Mouse (Mus musculus) liver, embryonic 14.5 days (tissue): ENCODE data around the gene Ccdc85b. TPM values are rescaled to one million over a fixed set of nuclear protein-coding genes. Genes with fewer than 3 reads are reported as not detected.
A peak's percentile ranks its signal among the peaks of the same experiment; 100 is the strongest.

Experiments
- ATAC-seq: fragments of 200-750 bp; cut with Nextera tagmentation; 2 replicates; pipeline ENCODE4 v1.8.0; 2017; ENCODE audit warnings: moderate number of reproducible peaks, mild to moderate bottlenecking, moderate library complexity; ENCODE audit not compliant: insufficient read depth
- DNase-seq, 3 experiments: peaks; one replicate each; pipeline ENCODE4 v3.0.0-alpha.2; 2012 to 2013; ENCODE audit warnings: low read depth in 3 of 3, low spot score in 3 of 3
- H3K27ac ChIP-seq: fragments of 300-500 bp; sonication (generic); 2 replicates; pipeline ENCODE4 v1.5.1; 2014; ENCODE audit warnings: moderate library complexity, mild to moderate bottlenecking, control low read depth, inconsistent platforms
- H3K27me3 ChIP-seq: fragments of 300-500 bp; sonication (generic); 2 replicates; pipeline ENCODE4 v1.6.1; 2014; ENCODE audit warnings: mild to moderate bottlenecking, low read length, moderate library complexity; ENCODE audit not compliant: control insufficient read depth, insufficient read depth
- H3K36me3 ChIP-seq: fragments of 300-500 bp; sonication (generic); replicated peaks from 2 replicates; pipeline ENCODE4 v1.6.1; 2014; ENCODE audit warnings: low read depth; ENCODE audit not compliant: control insufficient read depth, insufficient read depth
- H3K4me1 ChIP-seq, 2 experiments: fragments of 200-500 bp in 1 of 2; fragments of 300-500 bp in 1 of 2; sonication (generic) in 1 of 2; replicated peaks; 2 replicates each; pipeline ENCODE4 v1.6.1; 2012 to 2014; ENCODE audit warnings: antibody characterized with exemption in 1 of 2, inconsistent platforms in 1 of 2, low read length in 1 of 2; ENCODE audit not compliant: control insufficient read depth in 2 of 2, insufficient read depth in 2 of 2
- H3K4me2 ChIP-seq: fragments of 300-500 bp; sonication (generic); 2 replicates; pipeline ENCODE4 v1.6.1; 2014; ENCODE audit warnings: low read depth, mild to moderate bottlenecking, control low read depth, moderate library complexity
- H3K4me3 ChIP-seq, 2 experiments: fragments of 200-500 bp in 1 of 2; fragments of 300-500 bp in 1 of 2; sonication (generic) in 1 of 2; 2 replicates each; pipeline ENCODE4 v1.5.1; 2012 to 2014; ENCODE audit warnings: low read depth in 2 of 2, low read length in 2 of 2, mild to moderate bottlenecking in 2 of 2, control low read depth in 1 of 2, inconsistent platforms in 1 of 2, moderate library complexity in 1 of 2; ENCODE audit not compliant: insufficient read depth in 1 of 2
- H3K9ac ChIP-seq: fragments of 300-500 bp; sonication (generic); replicated peaks from 2 replicates; pipeline ENCODE4 v1.6.1; 2014; ENCODE audit warnings: mild to moderate bottlenecking, control low read depth, moderate library complexity
- H3K9me3 ChIP-seq: fragments of 300-500 bp; sonication (generic); 2 replicates; pipeline ENCODE4 v1.6.1; 2016; ENCODE audit warnings: low read length, mixed read lengths; ENCODE audit not compliant: control insufficient read depth
- CTCF ChIP-seq: IDR thresholded peaks from 2 replicates; pipeline ENCODE4 v1.5.1; 2016; ENCODE audit warnings: antibody characterized with exemption, low read depth, control low read depth
- EP300 ChIP-seq: IDR thresholded peaks from 2 replicates; pipeline ENCODE4 v1.6.1; 2016; ENCODE audit warnings: antibody characterized with exemption, low read depth
- WGBS: fragments of 180-500 bp; shearing (Covaris S2); extraction: QIAGEN DNeasy Blood & Tissue Kit; methylation state at CpG from one replicate; pipeline ENCODE4 v1.1.7; 2014; ENCODE audit not compliant: insufficient replicate concordance; 5-methylcytosine and 5-hydroxymethylcytosine counted together
- polyA plus RNA-seq, 2 experiments: library from polyadenylated mRNA; depleted of rRNA in 1 of 2; stranded (reverse) in 1 of 2; unstranded in 1 of 2; fragments of >200 nt; fragmentation: Nextera tagmentation in 1 of 2; extraction: Ambion mirVana in 1 of 2; gene quantifications; 2 replicates each; pipeline versions ENCODE4 v1.2.1 to v1.2.3; 2012 to 2014

Ccdc85b gene
- polyA plus RNA-seq, 2 experiments: 1.0 to 1.4 TPM

DNA sequence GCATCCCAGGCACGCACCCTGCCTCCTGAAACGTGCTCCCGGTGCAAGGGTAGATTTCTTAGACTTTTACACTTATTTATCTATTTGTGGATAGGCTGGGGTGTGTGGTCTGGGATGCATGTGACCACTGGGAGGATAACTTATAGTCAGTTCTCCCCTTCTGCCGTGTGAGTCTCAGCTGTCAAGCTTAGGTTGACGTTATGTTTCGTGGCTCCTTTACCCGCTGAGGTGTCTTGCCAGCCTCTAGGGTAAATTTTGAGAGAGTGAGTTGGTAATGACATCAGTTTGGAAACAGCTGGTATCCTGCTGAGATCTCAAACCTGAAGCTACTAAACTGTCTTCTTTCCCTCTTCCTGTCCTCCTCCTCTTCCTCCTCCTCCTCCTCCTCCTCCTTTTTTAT is 51.8 kb downstream of the Ccdc85b start:
- DNase-seq: no peak
- Histone ChIP-seq H3K27ac (peak overlapping the region; percentile 86), H3K4me3 (peak overlapping the region; percentile 57 to 59), H3K36me3 (no peaks in the 10 kb centered on the region), H3K9ac (peak overlapping the region; percentile 83), H3K9me3 (no peaks in the 10 kb centered on the region), H3K4me1 (peaks cover 0 to 13% of the 10 kb centered on the region in 2 experiments; a peak in 3 of 4 replicates), H3K4me2 (peak overlapping the region; percentile 75), H3K27me3 (no peaks in the 10 kb centered on the region)
- no peak for ATAC-seq
- TF ChIP-seq EP300 (no peak), CTCF (0 out of 2 replicates have a peak, but pooled peaks have one; percentile 8)
- 15% methylated on average over 7 of the region's 7 CpGs for whole genome bisulfite sequencing

Other genes starting within 250 kb of the Ccdc85b start
- gene Pacs1, start 184.8 kb downstream of the Ccdc85b start, polyA plus RNA-seq (2012; rRNA removed): 8.3 and 10.5 TPM in 2 replicates
- gene Pacs1, start 184.8 kb downstream of the Ccdc85b start, polyA plus RNA-seq (2014; fragmentation: Nextera tagmentation; extraction: Ambion mirVana): 8.2 and 9.9 TPM in 2 replicates
- gene Sf3b2, start 162.4 kb downstream of the Ccdc85b start, polyA plus RNA-seq (2012; rRNA removed): 45.0 and 52.5 TPM in 2 replicates
- gene Sf3b2, start 162.4 kb downstream of the Ccdc85b start, polyA plus RNA-seq (2014; fragmentation: Nextera tagmentation; extraction: Ambion mirVana): 98.4 and 116 TPM in 2 replicates
- 0.03 and 0.08 TPM in 2 replicates for gene Gal3st3, start 159.6 kb downstream of the Ccdc85b start, polyA plus RNA-seq (2012; rRNA removed)
- 0.04 TPM in 1 of 2 replicates, not detected in the other for gene Gal3st3, start 159.6 kb downstream of the Ccdc85b start, polyA plus RNA-seq (2014; fragmentation: Nextera tagmentation; extraction: Ambion mirVana)
- gene Catsper1, start 122.2 kb downstream of the Ccdc85b start, polyA plus RNA-seq (2012; rRNA removed): not detected in 2 replicates
- gene Catsper1, start 122.2 kb downstream of the Ccdc85b start, polyA plus RNA-seq (2014; fragmentation: Nextera tagmentation; extraction: Ambion mirVana): not detected in 2 replicates
- 0.01 and 0.06 TPM in 2 replicates for gene Cst6, start 108.3 kb downstream of the Ccdc85b start, polyA plus RNA-seq (2012; rRNA removed)
- gene Cst6, start 108.3 kb downstream of the Ccdc85b start, polyA plus RNA-seq (2014; fragmentation: Nextera tagmentation; extraction: Ambion mirVana): 0.43 TPM in 1 of 2 replicates, not detected in the other
- gene Eif1ad, start 91.2 kb downstream of the Ccdc85b start, polyA plus RNA-seq (2012; rRNA removed): 18.4 and 22.0 TPM in 2 replicates
- 22.9 and 24.3 TPM in 2 replicates for gene Eif1ad, start 91.2 kb downstream of the Ccdc85b start, polyA plus RNA-seq (2014; fragmentation: Nextera tagmentation; extraction: Ambion mirVana)
- gene Banf1, start 90.7 kb downstream of the Ccdc85b start, polyA plus RNA-seq (2012; rRNA removed): 116 and 125 TPM in 2 replicates
- 263 and 278 TPM in 2 replicates for gene Banf1, start 90.7 kb downstream of the Ccdc85b start, polyA plus RNA-seq (2014; fragmentation: Nextera tagmentation; extraction: Ambion mirVana)
- 13.1 and 21.7 TPM in 2 replicates for gene Sart1, start 69.2 kb downstream of the Ccdc85b start, polyA plus RNA-seq (2012; rRNA removed)
- 24.1 and 26.6 TPM in 2 replicates for gene Sart1, start 69.2 kb downstream of the Ccdc85b start, polyA plus RNA-seq (2014; fragmentation: Nextera tagmentation; extraction: Ambion mirVana)
- gene Tsga10ip, start 55.4 kb downstream of the Ccdc85b start, polyA plus RNA-seq (2012; rRNA removed): not detected in 2 replicates
- 0.09 TPM in 1 of 2 replicates, not detected in the other for gene Tsga10ip, start 55.4 kb downstream of the Ccdc85b start, polyA plus RNA-seq (2014; fragmentation: Nextera tagmentation; extraction: Ambion mirVana)
- 38.6 and 64.0 TPM in 2 replicates for gene Drap1, start 32.9 kb downstream of the Ccdc85b start, polyA plus RNA-seq (2012; rRNA removed)
- gene Drap1, start 32.9 kb downstream of the Ccdc85b start, polyA plus RNA-seq (2014; fragmentation: Nextera tagmentation; extraction: Ambion mirVana): 58.5 and 58.9 TPM in 2 replicates
- 16.7 and 19.9 TPM in 2 replicates for gene AI837181, start 32.8 kb downstream of the Ccdc85b start, polyA plus RNA-seq (2012; rRNA removed)
- 10.7 and 11.9 TPM in 2 replicates for gene AI837181, start 32.8 kb downstream of the Ccdc85b start, polyA plus RNA-seq (2014; fragmentation: Nextera tagmentation; extraction: Ambion mirVana)
- gene Fosl1, start 10.3 kb downstream of the Ccdc85b start, polyA plus RNA-seq (2012; rRNA removed): 0.02 TPM in 1 of 2 replicates, not detected in the other
- gene Fosl1, start 10.3 kb downstream of the Ccdc85b start, polyA plus RNA-seq (2014; fragmentation: Nextera tagmentation; extraction: Ambion mirVana): not detected in 2 replicates
- gene Fibp, start 2.7 kb upstream of the Ccdc85b start, polyA plus RNA-seq (2012; rRNA removed): 19.1 and 22.9 TPM in 2 replicates
- gene Fibp, start 2.7 kb upstream of the Ccdc85b start, polyA plus RNA-seq (2014; fragmentation: Nextera tagmentation; extraction: Ambion mirVana): 20.8 and 30.6 TPM in 2 replicates
- 0.27 and 0.37 TPM in 2 replicates for gene Ctsw, start 10.6 kb upstream of the Ccdc85b start, polyA plus RNA-seq (2012; rRNA removed)
- 0.21 and 0.25 TPM in 2 replicates for gene Ctsw, start 10.6 kb upstream of the Ccdc85b start, polyA plus RNA-seq (2014; fragmentation: Nextera tagmentation; extraction: Ambion mirVana)
- 11.4 and 17.5 TPM in 2 replicates for gene Efemp2, start 16.1 kb upstream of the Ccdc85b start, polyA plus RNA-seq (2012; rRNA removed)
- 11.4 and 11.6 TPM in 2 replicates for gene Efemp2, start 16.1 kb upstream of the Ccdc85b start, polyA plus RNA-seq (2014; fragmentation: Nextera tagmentation; extraction: Ambion mirVana)
- gene Mus81, start 30.5 kb upstream of the Ccdc85b start, polyA plus RNA-seq (2012; rRNA removed): 11.3 and 11.4 TPM in 2 replicates
- gene Mus81, start 30.5 kb upstream of the Ccdc85b start, polyA plus RNA-seq (2014; fragmentation: Nextera tagmentation; extraction: Ambion mirVana): 13.8 and 15.6 TPM in 2 replicates
- gene Cfl1, start 32.6 kb upstream of the Ccdc85b start, polyA plus RNA-seq (2012; rRNA removed): 432 and 443 TPM in 2 replicates
- gene Cfl1, start 32.6 kb upstream of the Ccdc85b start, polyA plus RNA-seq (2014; fragmentation: Nextera tagmentation; extraction: Ambion mirVana): 1,304 and 1,332 TPM in 2 replicates
- 0.81 TPM in 2 replicates for gene 1700020D05Rik, start 45.9 kb upstream of the Ccdc85b start, polyA plus RNA-seq (2012; rRNA removed)
- gene 1700020D05Rik, start 45.9 kb upstream of the Ccdc85b start, polyA plus RNA-seq (2014; fragmentation: Nextera tagmentation; extraction: Ambion mirVana): not detected in 2 replicates
- gene Snx32, start 52.6 kb upstream of the Ccdc85b start, polyA plus RNA-seq (2012; rRNA removed): 9.0 and 9.3 TPM in 2 replicates
- 4.7 and 5.5 TPM in 2 replicates for gene Snx32, start 52.6 kb upstream of the Ccdc85b start, polyA plus RNA-seq (2014; fragmentation: Nextera tagmentation; extraction: Ambion mirVana)
- gene Ovol1, start 102.8 kb upstream of the Ccdc85b start, polyA plus RNA-seq (2012; rRNA removed): 0.01 and 0.02 TPM in 2 replicates
- gene Ovol1, start 102.8 kb upstream of the Ccdc85b start, polyA plus RNA-seq (2014; fragmentation: Nextera tagmentation; extraction: Ambion mirVana): not detected in 2 replicates
- gene Ap5b1, start 110.1 kb upstream of the Ccdc85b start, polyA plus RNA-seq (2012; rRNA removed): 1.3 and 1.5 TPM in 2 replicates
- 1.4 and 1.8 TPM in 2 replicates for gene Ap5b1, start 110.1 kb upstream of the Ccdc85b start, polyA plus RNA-seq (2014; fragmentation: Nextera tagmentation; extraction: Ambion mirVana)
- 69.9 and 87.7 TPM in 2 replicates for gene Rnaseh2c, start 144.0 kb upstream of the Ccdc85b start, polyA plus RNA-seq (2012; rRNA removed)
- gene Rnaseh2c, start 144.0 kb upstream of the Ccdc85b start, polyA plus RNA-seq (2014; fragmentation: Nextera tagmentation; extraction: Ambion mirVana): 115 and 129 TPM in 2 replicates
- gene Kat5, start 152.3 kb upstream of the Ccdc85b start, polyA plus RNA-seq (2012; rRNA removed): 21.0 and 25.6 TPM in 2 replicates
- 8.5 and 10.0 TPM in 2 replicates for gene Kat5, start 152.3 kb upstream of the Ccdc85b start, polyA plus RNA-seq (2014; fragmentation: Nextera tagmentation; extraction: Ambion mirVana)
- 14.8 and 19.9 TPM in 2 replicates for gene Rela, start 179.6 kb upstream of the Ccdc85b start, polyA plus RNA-seq (2012; rRNA removed)
- 18.9 and 21.9 TPM in 2 replicates for gene Rela, start 179.6 kb upstream of the Ccdc85b start, polyA plus RNA-seq (2014; fragmentation: Nextera tagmentation; extraction: Ambion mirVana)
- gene Sipa1, start 205.8 kb upstream of the Ccdc85b start, polyA plus RNA-seq (2012; rRNA removed): 27.5 and 33.2 TPM in 2 replicates
- gene Sipa1, start 205.8 kb upstream of the Ccdc85b start, polyA plus RNA-seq (2014; fragmentation: Nextera tagmentation; extraction: Ambion mirVana): 14.3 and 18.9 TPM in 2 replicates
- 13.7 and 14.5 TPM in 2 replicates for gene Map3k11, start 230.8 kb upstream of the Ccdc85b start, polyA plus RNA-seq (2012; rRNA removed)
- 9.1 and 10.8 TPM in 2 replicates for gene Map3k11, start 230.8 kb upstream of the Ccdc85b start, polyA plus RNA-seq (2014; fragmentation: Nextera tagmentation; extraction: Ambion mirVana)
- gene Pcnx3, start 231.0 kb upstream of the Ccdc85b start, polyA plus RNA-seq (2012; rRNA removed): 19.8 and 25.9 TPM in 2 replicates
- gene Pcnx3, start 231.0 kb upstream of the Ccdc85b start, polyA plus RNA-seq (2014; fragmentation: Nextera tagmentation; extraction: Ambion mirVana): 9.1 and 9.8 TPM in 2 replicates
- gene Kcnk7, start 246.5 kb upstream of the Ccdc85b start, polyA plus RNA-seq (2012; rRNA removed): 0.04 TPM in 1 of 2 replicates, not detected in the other
- gene Kcnk7, start 246.5 kb upstream of the Ccdc85b start, polyA plus RNA-seq (2014; fragmentation: Nextera tagmentation; extraction: Ambion mirVana): 0.17 and 0.27 TPM in 2 replicates